Mouse (Mus musculus) MEL (cell line): ENCODE results near the gene Prkcd. TPM values are rescaled to one million over a fixed set of nuclear protein-coding genes. Genes with fewer than 3 reads are reported as not detected.

Experiments
- DNase-seq: peaks from one replicate; pipeline ENCODE4 v3.0.0; 2011; ENCODE audit warnings: low read depth, low spot score
- H3K27ac ChIP-seq: 2 replicates; pipeline ENCODE4 v1.5.1; 2012; ENCODE audit warnings: low read depth, mild to moderate bottlenecking, control low read depth, low read length, moderate library complexity; ENCODE audit not compliant: control insufficient read depth
- H3K27me3 ChIP-seq, 2 experiments: fragments of 150-350 bp in 1 of 2; sonication (generic) in 1 of 2; 2 replicates each; pipeline ENCODE4 v1.6.1; 2012; ENCODE audit warnings: low read length in 2 of 2, mild to moderate bottlenecking in 2 of 2, improper control_type of control experiment in 1 of 2, moderate library complexity in 1 of 2; ENCODE audit not compliant: insufficient read depth in 2 of 2, control insufficient read depth in 1 of 2
- H3K36me3 ChIP-seq, 2 experiments: 2 replicates each; pipeline ENCODE4 v1.6.1; 2012 to 2014; ENCODE audit warnings: low read length in 2 of 2, improper control_type of control experiment in 1 of 2, inconsistent platforms in 1 of 2, mild to moderate bottlenecking in 1 of 2; ENCODE audit not compliant: insufficient read depth in 2 of 2, control insufficient read depth in 1 of 2
- H3K4me1 ChIP-seq, 2 experiments: fragments of 150-350 bp in 1 of 2; sonication (generic) in 1 of 2; 2 replicates each; pipeline ENCODE4 v1.6.1; 2012; ENCODE audit warnings: low read length in 2 of 2, improper control_type of control experiment in 1 of 2, mild to moderate bottlenecking in 1 of 2; ENCODE audit not compliant: insufficient read depth in 2 of 2, control insufficient read depth in 1 of 2
- H3K4me3 ChIP-seq, 2 experiments: fragments of 150-350 bp in 1 of 2; sonication (generic) in 1 of 2; 2 replicates each; pipeline ENCODE4 v1.5.1; 2012; ENCODE audit warnings: low read depth in 2 of 2, low read length in 2 of 2, mild to moderate bottlenecking in 2 of 2, moderate library complexity in 2 of 2, control low read depth in 1 of 2, improper control_type of control experiment in 1 of 2; ENCODE audit not compliant: control insufficient read depth in 1 of 2, insufficient read depth in 1 of 2
- H3K79me2 ChIP-seq: 2 replicates; pipeline ENCODE4 v1.6.1; 2012; ENCODE audit warnings: mild to moderate bottlenecking, low read length, moderate library complexity; ENCODE audit not compliant: control insufficient read depth, poor library complexity, insufficient read depth
- H3K9ac ChIP-seq: 2 replicates; pipeline ENCODE4 v1.6.1; 2012; ENCODE audit warnings: low read depth, mild to moderate bottlenecking, control low read depth, low read length, moderate library complexity; ENCODE audit not compliant: control insufficient read depth, poor library complexity, severe bottlenecking
- H3K9me3 ChIP-seq: fragments of 150-350 bp; sonication (generic); replicated peaks from 2 replicates; pipeline ENCODE4 v1.6.1; 2012; ENCODE audit warnings: mild to moderate bottlenecking, low read length, improper control_type of control experiment, moderate library complexity; ENCODE audit not compliant: insufficient read depth
- CHD1 ChIP-seq: IDR thresholded peaks from 2 replicates; pipeline ENCODE4 v1.6.1; 2012; ENCODE audit warnings: low read depth, mild to moderate bottlenecking, inconsistent platforms, low read length, improper control_type of control experiment
- CHD2 ChIP-seq: IDR thresholded peaks from 2 replicates; pipeline ENCODE4 v1.6.1; 2011; ENCODE audit warnings: low read length, improper control_type of control experiment
- ELF1 ChIP-seq: IDR thresholded peaks from 2 replicates; pipeline ENCODE4 v1.6.1; 2014; ENCODE audit warnings: low read depth, mild to moderate bottlenecking, inconsistent platforms, low read length, improper control_type of control experiment, moderate library complexity
- HCFC1 ChIP-seq: IDR thresholded peaks from 2 replicates; pipeline ENCODE4 v1.6.1; 2012; ENCODE audit warnings: low read depth, mild to moderate bottlenecking, inconsistent platforms, low read length, improper control_type of control experiment, moderate library complexity
- MAX ChIP-seq: IDR thresholded peaks from 2 replicates; pipeline ENCODE4 v1.6.1; 2011; ENCODE audit warnings: low read length, improper control_type of control experiment
- MXI1 ChIP-seq: IDR thresholded peaks from 2 replicates; pipeline ENCODE4 v1.6.1; 2011; ENCODE audit warnings: mild to moderate bottlenecking, low read depth, low read length, improper control_type of control experiment
- NELFE ChIP-seq: IDR thresholded peaks from 2 replicates; pipeline ENCODE4 v1.6.1; 2011; ENCODE audit warnings: low read depth, low read length, improper control_type of control experiment
- POLR2A ChIP-seq, 2 experiments: IDR thresholded peaks; 2 replicates each; pipeline ENCODE4 v1.6.1; 2011 to 2012; ENCODE audit warnings: low read length in 2 of 2, mild to moderate bottlenecking in 2 of 2, control low read depth in 1 of 2, improper control_type of control experiment in 1 of 2, low read depth in 1 of 2, moderate library complexity in 1 of 2; ENCODE audit not compliant: control insufficient read depth in 1 of 2, insufficient read depth in 1 of 2, poor library complexity in 1 of 2
- POLR2AphosphoS2 ChIP-seq: IDR thresholded peaks from 2 replicates; pipeline ENCODE4 v1.6.1; 2011; ENCODE audit warnings: low read length, improper control_type of control experiment
- SIN3A ChIP-seq: IDR thresholded peaks from 2 replicates; pipeline ENCODE4 v1.6.1; 2012; ENCODE audit warnings: low read length, improper control_type of control experiment, inconsistent platforms
- TCF12 ChIP-seq: IDR thresholded peaks from 2 replicates; pipeline ENCODE4 v1.6.1; 2014; ENCODE audit warnings: low read depth, mild to moderate bottlenecking, inconsistent platforms, low read length, improper control_type of control experiment, moderate library complexity
- USF2 ChIP-seq, 2 experiments: IDR thresholded peaks; 2 replicates each; pipeline ENCODE4 v1.6.1; 2011 to 2012; ENCODE audit warnings: improper control_type of control experiment in 2 of 2, low read length in 2 of 2, borderline replicate concordance in 1 of 2, inconsistent platforms in 1 of 2, low read depth in 1 of 2, mild to moderate bottlenecking in 1 of 2; ENCODE audit not compliant: insufficient read depth in 1 of 2
- ZC3H11A ChIP-seq: IDR thresholded peaks from 2 replicates; pipeline ENCODE4 v1.6.1; 2012; ENCODE audit warnings: low read depth, mild to moderate bottlenecking, inconsistent platforms, low read length, improper control_type of control experiment
- ZNF384 ChIP-seq: IDR thresholded peaks from 2 replicates; pipeline ENCODE4 v1.6.1; 2012; ENCODE audit warnings: low read depth, mild to moderate bottlenecking, inconsistent platforms, low read length, improper control_type of control experiment
- polyA plus RNA-seq, 2 experiments: library from polyadenylated mRNA; stranded (reverse) in 1 of 2; unstranded in 1 of 2; fragments of >175 nt in 1 of 2; fragments of >200 nt in 1 of 2; gene quantifications; 2 replicates each; pipeline versions ENCODE4 v1.2.1 to v1.2.4; 2012; ENCODE audit warnings: low replicate concordance in 2 of 2, low read depth in 1 of 2; ENCODE audit not compliant: insufficient read length in 2 of 2, insufficient read depth in 1 of 2, missing spikeins in 1 of 2
- total RNA-seq: library from RNA; depleted of rRNA; stranded (reverse); fragments of 300-350 nt; gene quantifications from 2 replicates; pipeline ENCODE4 v1.2.3, GENCODE M21; 2012

Gene Prkcd
- total and polyA plus RNA-seq, 3 experiments = 33.9 to 72.7 TPM; not detected in 1

DNA sequence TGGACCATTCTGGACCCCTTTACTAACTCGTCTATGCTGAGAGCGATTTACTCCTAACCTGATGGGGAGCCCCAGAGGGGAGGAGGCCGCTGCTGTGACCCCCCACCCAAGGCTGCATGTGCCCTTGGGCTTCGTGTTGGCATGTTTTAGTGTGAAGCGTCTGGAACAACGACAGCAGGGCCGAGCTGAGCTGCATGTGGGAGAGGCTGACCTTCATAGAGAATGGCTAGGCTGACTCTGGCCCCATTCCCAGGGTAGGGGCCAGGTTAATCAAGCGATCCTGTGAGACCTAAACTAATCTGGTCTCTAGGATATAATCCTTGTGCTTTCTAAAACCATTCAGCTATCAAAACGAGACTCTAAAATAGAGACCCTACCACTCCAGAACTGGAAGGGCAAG is 68.3 kb downstream of the Prkcd start:
- H3K9me3 ChIP-seq = no peaks in the 10 kb centered on the region
- H3K27me3 ChIP-seq = no peaks in the 10 kb centered on the region
- H3K36me3 ChIP-seq = peaks cover 16 to 41% of the 10 kb centered on the region in 2 experiments
- TF ChIP-seq USF2 (IDR thresholded peaks at IDR 0.05; ENCODE audit: borderline replicate concordance in 1 of 2, insufficient read depth in 1 of 2, low read depth in 1 of 2, low read length in 2 of 2) (no peak), ELF1 (no peak)
- H3K4me3 ChIP-seq = no peak overlapping the region
- H3K27ac ChIP-seq = no peak overlapping the region
- H3K4me1 ChIP-seq = peaks cover 5 to 31% of the 10 kb centered on the region in 2 experiments
- H3K79me2 ChIP-seq = peaks cover 56% of the 10 kb centered on the region
- no peak for DNase-seq
- H3K9ac ChIP-seq = no peak overlapping the region

DNA sequence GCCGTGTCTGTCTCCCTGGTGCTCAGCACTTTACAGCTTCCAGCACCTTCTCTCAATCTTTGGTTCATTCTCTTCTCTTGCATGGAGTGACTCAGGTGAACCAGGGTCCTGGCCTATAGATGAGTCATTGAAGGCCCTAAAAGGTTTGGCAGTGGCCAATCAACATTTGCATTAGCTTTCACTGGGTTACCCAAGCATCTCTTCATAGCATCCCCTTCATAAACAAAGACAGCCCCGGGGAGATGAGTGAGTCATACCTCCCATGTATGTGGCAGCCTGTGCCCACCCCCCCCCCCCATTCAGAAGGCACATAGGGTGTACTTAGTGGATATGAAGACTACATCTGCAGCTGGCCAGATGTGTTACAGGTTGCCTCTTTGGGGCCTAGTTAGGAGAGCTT is 69.4 kb downstream of the Prkcd start:
- Histone ChIP-seq H3K9me3 (no peaks in the 10 kb centered on the region), H3K27me3 (no peaks in the 10 kb centered on the region), H3K4me3 (no peak overlapping the region), H3K27ac (no peak overlapping the region), H3K9ac (no peak overlapping the region), H3K79me2 (peaks cover 66% of the 10 kb centered on the region), H3K4me1 (peaks cover 5 to 39% of the 10 kb centered on the region in 2 experiments; a peak in 3 of 4 replicates), H3K36me3 (peaks cover 19 to 48% of the 10 kb centered on the region in 2 experiments)
- TF ChIP-seq NELFE (no peak), TCF12 (no peak), MAX (no peak), SIN3A (no peak)
- no peak for DNase-seq

- Histone ChIP-seq H3K9ac (no peak overlapping the region), H3K9me3 (no peaks in the 10 kb centered on the region), H3K36me3 (peaks cover 15 to 41% of the 10 kb centered on the region in 2 experiments), H3K4me3 (no peak overlapping the region), H3K27me3 (no peaks in the 10 kb centered on the region), H3K79me2 (peaks cover 87% of the 10 kb centered on the region), H3K27ac (no peak overlapping the region), H3K4me1 (peaks cover 5 to 43% of the 10 kb centered on the region in 2 experiments; a peak in 3 of 4 replicates)
- TF ChIP-seq CHD2 = no peak
- TF ChIP-seq POLR2AphosphoS2 = no peak
- TF ChIP-seq CHD1 = no peak
- TF ChIP-seq NELFE = no peak
- TF ChIP-seq ZNF384 = no peak
- TF ChIP-seq HCFC1 = no peak
- no peak for TF ChIP-seq TCF12
- no peak for TF ChIP-seq POLR2A (IDR thresholded peaks at IDR 0.05; ENCODE audit: control insufficient read depth in 1 of 2, insufficient read depth in 1 of 2, low read depth in 1 of 2, low read length in 2 of 2, poor library complexity in 1 of 2)
- no peak for TF ChIP-seq MXI1
- TF ChIP-seq ZC3H11A = no peak
- no peak for DNase-seq
Measured at GRCm38 (mm10) chr14:30553185-30553584, 72.8 kb downstream of the Prkcd start.
